Mouse (Mus musculus) right cerebral cortex, adult 2 months (tissue): Measurements from ENCODE around the gene 4933427D14Rik.

Experiments used
- DNase-seq, 2 experiments: peaks; one replicate each; pipeline ENCODE4 v3.0.0; 2021 to 2022; ENCODE audit warnings: low spot score in 2 of 2

The 4933427D14Rik gene

GRCm38 (mm10) chr11:72207204-72207833, at the start of gene 4933427D14Rik, which contains the start of gene Txndc17:
Gene 4933427D14Rik, minus strand, starts transcription at chr11:72207459.
Gene Txndc17, plus strand, starts transcription at chr11:72207547.
- DNase-seq, result peak; percentile 89 to 92

DNA sequence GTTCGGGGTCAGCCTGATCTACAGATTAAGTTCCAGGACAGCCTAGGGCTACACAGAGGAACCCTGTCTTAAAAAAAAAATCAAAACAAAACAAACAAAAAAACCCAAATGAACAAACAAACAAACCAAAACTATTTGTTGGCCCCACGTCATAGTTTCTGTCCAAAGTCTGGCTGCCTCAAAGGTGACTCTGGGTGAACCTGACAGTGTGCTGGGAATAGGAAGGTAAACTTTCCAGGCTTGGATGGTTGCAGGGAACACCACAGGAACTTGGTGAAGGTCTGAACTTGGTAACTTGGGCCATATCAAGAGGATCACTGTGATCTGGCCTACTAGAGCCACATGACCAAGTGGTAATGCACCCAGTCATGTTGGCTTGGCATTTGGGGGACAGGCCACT, 49.2 kb upstream of the 4933427D14Rik start:
- no peak for DNase-seq

GRCm38 (mm10) chr11:72255629-72256028, 48.4 kb upstream of the 4933427D14Rik start:
- no peak for DNase-seq

GRCm38 (mm10) chr11:72245196-72245753, 38.0 kb upstream of the 4933427D14Rik start:
- DNase-seq, result peak in 1 of 2 experiments; percentile 25

- DNase-seq, result no peak
Observed at GRCm38 (mm10) chr11:72240062-72240860, 33.0 kb upstream of the 4933427D14Rik start.

DNA sequence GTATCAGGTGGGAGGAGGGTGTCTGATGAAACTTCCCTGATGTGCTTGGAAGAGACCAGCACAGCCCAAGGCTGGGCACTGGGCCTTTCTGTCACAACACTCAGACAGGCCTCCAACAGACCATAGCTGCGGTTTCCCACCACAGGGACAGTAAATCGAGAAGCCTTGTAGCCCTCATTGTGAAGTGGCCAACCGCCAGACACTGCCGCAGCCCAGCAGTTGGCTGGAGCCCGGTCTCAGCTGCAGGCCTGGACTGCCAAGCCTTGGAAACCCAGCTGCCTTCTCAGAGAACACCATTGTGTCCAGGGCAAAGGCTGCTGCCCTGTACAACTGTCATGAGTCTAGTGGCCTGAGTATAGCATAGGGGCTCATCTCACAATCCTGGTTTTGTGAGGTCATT, 26.8 kb upstream of the 4933427D14Rik start:
- peak in 1 of 2 experiments; percentile 49 for DNase-seq

DNA sequence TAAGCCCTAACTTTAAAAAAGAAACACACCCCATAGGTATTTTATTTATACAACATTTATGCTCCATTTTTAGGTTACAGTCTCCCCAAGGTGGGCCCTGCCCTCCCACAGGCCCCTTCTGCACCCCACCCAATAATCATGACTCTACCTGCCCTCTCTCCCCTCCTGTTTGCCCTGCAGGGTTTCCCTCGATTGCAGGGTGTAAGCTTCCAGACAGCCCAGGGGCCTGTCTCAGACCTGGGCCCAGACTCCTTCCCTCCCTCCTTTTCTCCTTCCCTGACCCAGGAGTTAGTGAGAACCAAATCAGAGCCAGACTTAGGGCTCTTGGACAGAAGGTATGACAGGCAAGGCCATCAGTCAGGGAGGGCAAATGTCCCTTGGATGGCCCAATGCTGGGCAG, 25.7 kb upstream of the 4933427D14Rik start:
- no peak for DNase-seq

GRCm38 (mm10) chr11:72232068-72232467, 24.8 kb upstream of the 4933427D14Rik start:
- no peak for DNase-seq

- no peak for DNase-seq
Observed at GRCm38 (mm10) chr11:72228513-72228912, 21.3 kb upstream of the 4933427D14Rik start.

GRCm38 (mm10) chr11:72226901-72227300, 19.6 kb upstream of the 4933427D14Rik start:
- no peak for DNase-seq

DNA sequence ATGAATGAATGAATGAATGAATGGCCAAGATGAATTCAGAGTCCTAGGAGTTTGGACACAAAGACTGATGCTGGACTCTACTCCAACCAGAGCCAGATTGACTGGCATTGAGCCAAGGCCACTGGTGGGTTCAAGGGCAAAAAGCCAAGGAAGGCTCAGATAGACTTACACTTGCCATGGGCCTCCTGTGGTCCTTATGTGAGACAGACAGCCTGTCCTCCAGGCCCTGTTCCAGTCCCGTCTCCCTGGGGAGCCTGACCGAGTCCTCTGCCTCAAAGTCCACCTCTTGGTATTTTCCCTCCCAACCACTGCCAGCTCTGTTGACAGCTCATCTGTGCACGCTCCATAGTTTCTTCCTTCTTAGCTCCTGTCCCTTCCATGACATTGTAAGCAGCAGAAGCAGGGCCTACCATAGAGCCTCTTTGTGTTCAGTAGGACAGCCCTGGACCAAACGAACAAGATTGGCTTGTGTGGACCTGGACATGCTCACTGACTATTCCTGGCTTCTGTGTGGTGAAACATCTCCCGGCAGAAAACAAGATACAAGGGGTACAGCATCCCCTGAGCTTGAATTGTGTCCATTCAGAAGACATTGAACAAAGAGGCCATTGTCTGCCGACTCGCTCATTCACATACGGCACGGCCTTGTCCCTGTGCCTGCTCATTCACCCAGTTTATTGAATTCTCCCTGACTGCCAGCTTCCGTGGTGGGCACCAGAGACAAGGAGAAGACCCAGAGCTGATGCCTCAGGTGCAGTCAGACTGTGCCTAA, 18.9 kb upstream of the 4933427D14Rik start:
- no peak for DNase-seq

- peak; percentile 88 to 90 for DNase-seq
Observed at GRCm38 (mm10) chr11:72224865-72225264, 17.6 kb upstream of the 4933427D14Rik start.

- no peak for DNase-seq
Observed at GRCm38 (mm10) chr11:72223414-72223813, 16.2 kb upstream of the 4933427D14Rik start.

DNA sequence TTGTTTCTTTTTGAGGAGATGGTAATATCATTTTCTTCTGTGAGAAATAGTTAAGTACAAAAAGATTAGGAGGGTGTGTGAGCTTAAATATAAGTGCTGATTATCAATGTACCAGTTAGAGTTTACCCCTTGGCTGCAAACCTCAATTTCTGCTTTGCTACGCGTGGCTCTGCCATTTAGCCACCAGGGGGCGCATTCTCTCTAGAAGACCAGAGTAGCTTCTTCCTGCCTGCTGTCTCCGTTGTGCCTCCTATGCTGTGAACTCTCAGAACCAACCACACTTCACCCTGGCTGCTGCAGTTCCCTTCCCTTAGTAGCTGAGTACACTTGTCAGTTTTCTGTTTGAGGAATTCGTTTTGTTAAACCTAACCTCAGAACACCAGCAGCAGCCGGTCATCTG, 14.0 kb upstream of the 4933427D14Rik start:
- peak; percentile 74 to 76 for DNase-seq

DNA sequence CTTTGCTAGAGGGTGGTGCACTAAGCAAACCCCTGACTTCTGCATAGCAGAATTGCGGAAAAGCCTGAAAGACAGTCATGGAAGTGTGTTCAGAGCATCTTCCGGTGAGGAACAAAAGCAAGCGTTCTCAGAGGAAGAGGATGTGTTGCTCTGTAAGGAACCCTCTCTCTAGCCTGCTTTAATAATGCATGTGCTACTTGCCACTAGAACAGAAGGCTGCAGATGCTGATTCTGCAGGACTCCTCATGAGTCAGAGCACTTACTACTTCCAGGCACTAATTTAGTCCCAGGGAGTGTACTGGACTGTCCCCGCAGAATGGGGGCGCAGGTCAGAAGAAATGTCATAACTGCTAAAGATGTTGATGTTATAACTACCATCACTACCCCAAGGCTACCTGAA, 9.9 kb upstream of the 4933427D14Rik start:
- peak; percentile 29 to 45 for DNase-seq

DNA sequence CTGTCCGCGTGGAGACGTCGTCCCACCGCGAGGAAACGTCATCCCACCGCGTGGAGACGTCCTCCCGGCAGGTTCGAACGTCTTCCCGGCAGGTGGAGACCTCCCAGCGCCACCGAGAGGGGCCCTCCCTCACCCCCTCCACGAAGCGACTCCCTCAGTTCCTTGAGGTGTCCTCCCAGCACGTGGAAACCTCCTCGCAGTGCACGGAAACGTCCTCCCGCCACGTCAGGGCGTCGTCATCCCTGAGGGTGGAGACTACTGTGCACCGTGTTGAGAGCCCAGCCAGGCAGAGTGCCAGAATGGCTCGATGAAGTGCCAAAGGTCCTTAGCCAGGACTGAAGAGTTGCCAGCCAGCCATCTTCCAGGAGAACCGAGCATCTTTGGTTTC, 8.1 kb upstream of the 4933427D14Rik start, which contains the start of gene Med31:
Gene Med31 (minus strand): TSS at position 183 of the 388 bp plus-strand sequence.
- DNase-seq, result peak; percentile 69 to 71

GRCm38 (mm10) chr11:72214591-72215409, 7.5 kb upstream of the 4933427D14Rik start:
- DNase-seq, result peak; percentile 95 to 96

DNA sequence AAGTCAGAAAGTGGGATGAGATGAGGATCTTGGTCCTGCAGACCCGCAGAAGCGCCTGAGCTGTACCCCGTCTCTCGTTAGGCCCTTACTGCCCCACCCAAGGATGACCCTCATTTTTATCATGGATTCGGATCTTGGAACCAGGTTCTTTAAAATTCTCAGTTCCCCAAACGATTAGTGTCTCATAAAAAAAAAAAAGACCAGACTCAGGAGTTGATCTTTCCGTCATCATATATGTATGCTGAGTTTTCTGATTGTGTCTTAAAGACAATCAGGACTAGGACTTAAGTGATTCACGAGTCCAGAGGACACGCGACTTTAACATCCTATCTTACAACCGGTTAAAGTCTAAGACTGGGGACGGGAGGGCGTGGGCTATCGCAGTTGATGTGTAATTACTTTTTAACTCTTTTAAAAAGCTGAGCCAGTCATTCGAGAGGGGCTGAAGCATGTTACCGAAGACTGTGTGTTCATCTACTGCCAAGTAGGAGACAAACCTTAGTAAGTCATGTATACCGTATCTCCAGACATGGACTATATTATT, 647 bp upstream of the 4933427D14Rik start:
- DNase-seq, result no peak

DNA sequence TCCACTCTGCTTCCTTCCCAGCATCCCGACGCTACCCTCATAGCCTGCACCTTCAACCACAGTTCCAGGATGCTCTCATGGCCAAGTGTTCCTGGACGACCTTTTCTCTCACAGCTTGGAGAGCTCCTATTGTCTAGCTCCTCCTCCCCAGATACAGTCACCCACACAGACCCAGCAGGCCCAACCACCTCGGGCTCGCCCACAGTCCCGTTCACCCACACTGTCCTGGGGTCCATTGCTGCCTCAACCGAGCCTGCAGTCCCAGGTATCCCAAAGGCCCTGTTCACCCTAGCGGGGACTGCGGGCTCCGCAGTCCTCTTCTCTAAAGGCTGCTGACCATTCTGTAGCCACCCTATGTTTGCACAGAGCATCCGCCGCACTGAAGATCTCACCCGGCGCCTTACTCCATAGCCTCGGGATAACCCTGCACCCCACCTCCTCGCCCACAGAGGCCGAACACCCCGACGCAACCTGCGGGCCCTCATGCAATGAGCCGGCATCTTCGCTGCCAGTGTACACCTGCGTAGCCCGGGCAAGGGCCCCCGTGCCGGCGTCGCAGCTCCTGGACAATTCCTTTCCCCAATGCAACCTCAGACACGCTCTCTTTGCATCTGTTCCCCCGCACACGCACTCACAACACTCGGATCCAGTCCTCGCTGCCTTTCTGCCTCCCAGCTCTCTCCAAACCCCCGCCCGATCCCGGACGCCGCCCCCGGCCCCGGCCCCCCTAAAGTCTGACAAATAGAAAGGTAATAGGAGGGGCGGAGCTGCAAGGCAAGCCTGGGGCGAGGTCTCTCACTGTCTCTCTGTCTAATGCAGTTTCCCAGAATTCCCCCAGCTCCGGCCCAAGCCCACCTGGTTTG, 687 bp downstream of the 4933427D14Rik start, which contains the start of gene Gm43951:
Gene Gm43951 (minus strand): TSS at position 500 of the 863 bp plus-strand sequence.
- peak; percentile 36 to 45 for DNase-seq
